Mouse (Mus musculus) CH12.LX (cell line): ENCODE measurements around the gene Tnik. TPM values are rescaled to one million over a fixed set of nuclear protein-coding genes. Genes with fewer than 3 reads are reported as not detected.

Source experiments
- DNase-seq: peaks from one replicate; pipeline ENCODE4 v3.0.0-alpha.2; 2013; ENCODE audit errors: extremely low read depth
- H3K27ac ChIP-seq: 2 replicates; pipeline ENCODE4 v1.5.1; 2012; ENCODE audit warnings: low read depth, mild to moderate bottlenecking, control low read depth, moderate library complexity; ENCODE audit not compliant: insufficient read depth
- H3K27me3 ChIP-seq: replicated peaks from 2 replicates; pipeline ENCODE3; 2012; ENCODE audit warnings: inconsistent platforms
- H3K36me3 ChIP-seq, 2 experiments: replicated peaks in 1 of 2; 2 replicates each; pipeline versions ENCODE3 to v1.6.1; 2012; ENCODE audit warnings: inconsistent platforms in 1 of 2, low read length in 1 of 2, mild to moderate bottlenecking in 1 of 2, mixed read lengths in 1 of 2, moderate library complexity in 1 of 2; ENCODE audit not compliant: control insufficient read depth in 1 of 2, insufficient read depth in 1 of 2
- H3K4me1 ChIP-seq, 2 experiments: 2 replicates each; pipeline ENCODE4 v1.6.1; 2012; ENCODE audit warnings: inconsistent platforms in 1 of 2, moderate library complexity in 1 of 2; ENCODE audit not compliant: insufficient read depth in 2 of 2, control insufficient read depth in 1 of 2
- H3K4me2 ChIP-seq: 2 replicates; pipeline ENCODE4 v1.6.1; 2012; ENCODE audit warnings: low read depth, mild to moderate bottlenecking, control low read depth; ENCODE audit not compliant: poor library complexity, insufficient read depth, severe bottlenecking
- H3K4me3 ChIP-seq, 3 experiments: fragments of 150-350 bp in 1 of 3; sonication (generic) in 1 of 3; replicated peaks in 1 of 3; 2 replicates each; pipeline versions ENCODE3 to v1.5.1; 2011 to 2012; ENCODE audit warnings: low read depth in 2 of 3, low read length in 2 of 3, mild to moderate bottlenecking in 2 of 3, moderate library complexity in 2 of 3, control low read depth in 1 of 3, improper control_type of control experiment in 1 of 3, inconsistent platforms in 1 of 3, mixed read lengths in 1 of 3; ENCODE audit not compliant: poor library complexity in 1 of 3
- H3K79me2 ChIP-seq: replicated peaks from 2 replicates; pipeline ENCODE4 v1.6.1; 2012; ENCODE audit warnings: mild to moderate bottlenecking, moderate library complexity; ENCODE audit not compliant: control insufficient read depth, poor library complexity, insufficient read depth, severe bottlenecking; ENCODE audit errors: extremely low read depth
- H3K9ac ChIP-seq: 2 replicates; pipeline ENCODE4 v1.6.1; 2012; ENCODE audit warnings: low read depth, mild to moderate bottlenecking, control low read depth, moderate library complexity; ENCODE audit not compliant: insufficient read depth
- H3K9me3 ChIP-seq: replicated peaks from 2 replicates; pipeline ENCODE3; 2012; ENCODE audit warnings: low read length, inconsistent platforms, mixed read lengths
- CHD1 ChIP-seq: IDR thresholded peaks from 2 replicates; pipeline ENCODE4 v1.6.1; 2012; ENCODE audit warnings: low read depth, low read length, improper control_type of control experiment, inconsistent platforms
- EP300 ChIP-seq: IDR thresholded peaks from 2 replicates; pipeline ENCODE4 v1.6.1; 2011; ENCODE audit warnings: low read length, improper control_type of control experiment
- GABPA ChIP-seq: IDR thresholded peaks from 2 replicates; pipeline ENCODE4 v1.6.1; 2012; ENCODE audit warnings: low read depth, low read length, improper control_type of control experiment, inconsistent platforms; ENCODE audit not compliant: insufficient replicate concordance
- MAZ ChIP-seq: IDR thresholded peaks from 2 replicates; pipeline ENCODE4 v1.6.1; 2012; ENCODE audit warnings: low read depth, mild to moderate bottlenecking, inconsistent platforms, low read length, improper control_type of control experiment, moderate library complexity
- MYC ChIP-seq: IDR thresholded peaks from 2 replicates; pipeline ENCODE4 v1.6.1; 2011; ENCODE audit warnings: low read depth, mild to moderate bottlenecking, improper control_type of control experiment, low read length
- POLR2AphosphoS2 ChIP-seq: IDR thresholded peaks from 2 replicates; pipeline ENCODE4 v1.6.1; 2011; ENCODE audit warnings: low read depth, low read length, improper control_type of control experiment
- TBP ChIP-seq: conservative IDR thresholded peaks from 2 replicates; pipeline ENCODE4 v1.6.1; 2011; ENCODE audit warnings: low read depth, low read length, improper control_type of control experiment
- UBTF ChIP-seq: IDR thresholded peaks from 2 replicates; pipeline ENCODE4 v1.6.1; 2012; ENCODE audit warnings: low read depth, mild to moderate bottlenecking, inconsistent platforms, low read length, improper control_type of control experiment, moderate library complexity
- ZC3H11A ChIP-seq: IDR thresholded peaks from 2 replicates; pipeline ENCODE4 v1.6.1; 2012; ENCODE audit warnings: low read depth, mild to moderate bottlenecking, inconsistent platforms, low read length, improper control_type of control experiment
- dilution Hi-C: fragments of 300-500 bp; cut with MboI; formaldehyde crosslinking; loops from 2 replicates; pipeline ENCODE4 v1.14.3; 2020; ENCODE audit warnings: low sequenced_read_pairs; ENCODE audit not compliant: extremely low pct_unique_long_range_greater_than_20kb, extremely low pct_ligation_motif_present
- in situ Hi-C: fragments of 300-500 bp; cut with MboI; formaldehyde crosslinking; loops from 3 replicates; pipeline ENCODE4 v1.14.3; 2019; ENCODE audit warnings: low sequenced_read_pairs, low pct_ligation_motif_present, low pct_unique_long_range_greater_than_20kb, mixed read lengths
- polyA plus RNA-seq: library from polyadenylated mRNA; unstranded; fragments of >175 nt; gene quantifications from 2 replicates; pipeline ENCODE4 v1.2.1, GENCODE M21; 2012; ENCODE audit warnings: low read depth; ENCODE audit not compliant: insufficient read length
- total RNA-seq, 2 experiments: library from RNA; depleted of rRNA; stranded (reverse); fragments of 300-350 nt in 1 of 2; fragments of >200 nt in 1 of 2; gene quantifications; 2 replicates each; pipeline ENCODE4 v1.2.3; 2012 to 2014

Tnik gene
- total and polyA plus RNA-seq, 3 experiments: 0.08 TPM; not detected in 2

GRCm38 (mm10) chr3:28264841-28265150 lies 1.8 kb downstream of the Tnik start:
- DNase-seq: no peak
- Histone ChIP-seq H3K36me3 (no peaks in the 10 kb centered on the region), H3K4me1 (no peaks in the 10 kb centered on the region), H3K27ac (no peak overlapping the region), H3K27me3 (no peaks in the 10 kb centered on the region), H3K4me3 (no peak overlapping the region), H3K9me3 (peaks cover 81% of the 10 kb centered on the region), H3K79me2 (no peaks in the 10 kb centered on the region), H3K9ac (no peak overlapping the region), H3K4me2 (no peak overlapping the region)
- TF ChIP-seq MYC (no peak), CHD1 (no peak), EP300 (no peak), GABPA (no peak), TBP (no peak)
- dilution Hi-C loops: no loop called here
- in situ Hi-C loops: no loop called here

- H3K4me3 ChIP-seq: no peak overlapping the region
- in situ Hi-C loops: no loop called here
- TF ChIP-seq UBTF (no peak), MAZ (no peak)
- TF ChIP-seq, all 38 proteins: peak for 0
- dilution Hi-C loops: no loop called here
- no peaks in the 10 kb centered on the region for H3K36me3 ChIP-seq
- no peak overlapping the region for H3K27ac ChIP-seq
- H3K27me3 ChIP-seq: no peaks in the 10 kb centered on the region
- no peak overlapping the region for H3K9ac ChIP-seq
- H3K79me2 ChIP-seq: no peaks in the 10 kb centered on the region
- H3K4me1 ChIP-seq: no peaks in the 10 kb centered on the region
- DNase-seq: no peak
- no peak overlapping the region for H3K4me2 ChIP-seq
- peaks cover 79% of the 10 kb centered on the region for H3K9me3 ChIP-seq
Measured at GRCm38 (mm10) chr3:28265183-28265582, 2.2 kb downstream of the Tnik start.

- dilution Hi-C loops (no loop called here), in situ Hi-C loops (no loop called here)
- Histone ChIP-seq H3K27ac (no peak overlapping the region), H3K27me3 (no peaks in the 10 kb centered on the region), H3K36me3 (no peaks in the 10 kb centered on the region), H3K9me3 (peaks cover 80% of the 10 kb centered on the region), H3K4me1 (no peaks in the 10 kb centered on the region), H3K79me2 (no peaks in the 10 kb centered on the region), H3K4me2 (no peak overlapping the region), H3K4me3 (no peak overlapping the region), H3K9ac (no peak overlapping the region)
- DNase-seq: no peak
- TF ChIP-seq ZC3H11A (no peak), POLR2AphosphoS2 (no peak)
Measured at GRCm38 (mm10) chr3:28265656-28266055, 2.6 kb downstream of the Tnik start.
